Mouse (Mus musculus) right cerebral cortex, adult 2 months (tissue): Measurements from ENCODE around the gene Pomp.

ENCODE experiments used
- DNase-seq, 2 experiments: peaks; one replicate each; pipeline ENCODE4 v3.0.0; 2021 to 2022; ENCODE audit warnings: low spot score in 2 of 2

The Pomp gene

GRCm38 (mm10) chr5:147898968-147899549, 38.8 kb downstream of the Pomp start:
- DNase-seq, result no peak

- DNase-seq, result no peak
These were observed 41.9 kb downstream of the Pomp start for GRCm38 (mm10) chr5:147902008-147902757.

GRCm38 (mm10) chr5:147903166-147903565, 42.9 kb downstream of the Pomp start:
- no peak for DNase-seq

- DNase-seq, result no peak
These were observed 46.9 kb downstream of the Pomp start for GRCm38 (mm10) chr5:147907144-147907543.

- DNase-seq, result no peak
These were observed 47.6 kb downstream of the Pomp start for GRCm38 (mm10) chr5:147907851-147908250.

GRCm38 (mm10) chr5:147910807-147911509, 50.7 kb downstream of the Pomp start:
- no peak for DNase-seq

GRCm38 (mm10) chr5:147911744-147912143, 51.5 kb downstream of the Pomp start:
- DNase-seq, result no peak

GRCm38 (mm10) chr5:147913241-147913842, 53.1 kb downstream of the Pomp start:
- no peak for DNase-seq

GRCm38 (mm10) chr5:147915038-147915566, 54.8 kb downstream of the Pomp start:
- DNase-seq, result no peak

- DNase-seq, result no peak
These were observed 55.9 kb downstream of the Pomp start for GRCm38 (mm10) chr5:147916171-147916570.

- peak in 1 of 2 experiments; percentile 8 for DNase-seq
These were observed 58.0 kb downstream of the Pomp start for GRCm38 (mm10) chr5:147918044-147918846.

- no peak for DNase-seq
These were observed 64.4 kb downstream of the Pomp start for GRCm38 (mm10) chr5:147924621-147925020.
